Mouse (Mus musculus) small intestine, adult 2 months (tissue): ENCODE measurements around the gene Plekhg1. TPM values are rescaled to one million over a fixed set of nuclear protein-coding genes. Genes with fewer than 3 reads are reported as not detected.

Experiments
- H3K27ac ChIP-seq: fragments of 200-500 bp; 2 replicates; pipeline ENCODE4 v1.5.1; 2012; ENCODE audit warnings: low read depth, low read length, control low read depth, inconsistent platforms; ENCODE audit not compliant: insufficient read depth
- H3K27me3 ChIP-seq: fragments of 200-500 bp; 2 replicates; pipeline ENCODE4 v1.6.1; 2012; ENCODE audit warnings: mild to moderate bottlenecking, moderate library complexity, low read length, inconsistent platforms; ENCODE audit not compliant: control insufficient read depth, insufficient read depth
- H3K36me3 ChIP-seq: fragments of 200-500 bp; 2 replicates; pipeline ENCODE4 v1.6.1; 2012; ENCODE audit warnings: mild to moderate bottlenecking, low read length, control low read depth, inconsistent platforms; ENCODE audit not compliant: control insufficient read depth, insufficient read depth
- H3K4me1 ChIP-seq: fragments of 200-500 bp; 2 replicates; pipeline ENCODE4 v1.6.1; 2012; ENCODE audit warnings: low read length, inconsistent platforms, mixed read lengths; ENCODE audit not compliant: control insufficient read depth, insufficient read depth, insufficient read length
- H3K4me3 ChIP-seq: fragments of 200-500 bp; 2 replicates; pipeline ENCODE4 v1.5.1; 2012; ENCODE audit warnings: low read depth, mild to moderate bottlenecking, control low read depth, inconsistent platforms, low read length, moderate library complexity
- CTCF ChIP-seq: fragments of 200-500 bp; IDR thresholded peaks from 2 replicates; pipeline ENCODE4 v1.5.1; 2012; ENCODE audit warnings: low read depth, mild to moderate bottlenecking, control low read depth, inconsistent platforms, low read length, moderate library complexity, mixed read lengths; ENCODE audit not compliant: insufficient replicate concordance, insufficient read length; ENCODE audit errors: extremely low read depth
- POLR2A ChIP-seq: fragments of 200-500 bp; IDR thresholded peaks from 2 replicates; pipeline ENCODE4 v1.6.1; 2012; ENCODE audit warnings: low read depth, mild to moderate bottlenecking, control low read depth, inconsistent platforms, low read length, moderate library complexity
- WGBS: fragments of 180-500 bp; shearing (Covaris S2); methylation state at CpG from one replicate; pipeline ENCODE4 v1.1.7; 2018; 5-methylcytosine and 5-hydroxymethylcytosine counted together
- polyA plus RNA-seq: library from polyadenylated mRNA; depleted of rRNA; stranded (reverse); fragments of >200 nt; gene quantifications from 2 replicates; pipeline ENCODE4 v1.2.3, GENCODE M21; 2012

Plekhg1 gene
- polyA plus RNA-seq, 1 experiment: 1.7 TPM

GRCm38 (mm10) chr10:3844430-3844829 is 104.3 kb downstream of the Plekhg1 start:
- TF ChIP-seq POLR2A (no peak), CTCF (no peak)
- 30% methylated on average over 5 of the region's 5 CpGs for WGBS

GRCm38 (mm10) chr10:3847021-3847420 is 106.9 kb downstream of the Plekhg1 start:
- Histone ChIP-seq H3K4me3 (no peak overlapping the region), H3K36me3 (no peaks in the 10 kb centered on the region), H3K27me3 (no peaks in the 10 kb centered on the region), H3K27ac (no peak overlapping the region), H3K4me1 (no peaks in the 10 kb centered on the region)
- 74% methylated on average over 2 of the region's 2 CpGs for WGBS
- TF ChIP-seq POLR2A (no peak), CTCF (no peak)

More at GRCm38 (mm10) chr10:3844430-3844829, 104.3 kb downstream of the Plekhg1 start:
- Histone ChIP-seq H3K27me3 (no peaks in the 10 kb centered on the region), H3K4me3 (no peak overlapping the region), H3K27ac (no peak overlapping the region), H3K4me1 (no peaks in the 10 kb centered on the region), H3K36me3 (no peaks in the 10 kb centered on the region)

- Histone ChIP-seq H3K36me3 (no peaks in the 10 kb centered on the region), H3K4me1 (peaks cover 6% of the 10 kb centered on the region; the same call in 1 of the 2 replicates), H3K27me3 (no peaks in the 10 kb centered on the region), H3K4me3 (no peak overlapping the region), H3K27ac (no peak overlapping the region)
- WGBS: 63% methylated on average over 2 of the region's 2 CpGs
- TF ChIP-seq CTCF (no peak), POLR2A (no peak)
Measured at GRCm38 (mm10) chr10:3851461-3851860, 111.3 kb downstream of the Plekhg1 start.

- TF ChIP-seq POLR2A (no peak), CTCF (no peak)
- Histone ChIP-seq H3K27ac (no peak overlapping the region), H3K27me3 (no peaks in the 10 kb centered on the region), H3K4me3 (no peak overlapping the region), H3K4me1 (peaks cover 6% of the 10 kb centered on the region; the same call in 1 of the 2 replicates), H3K36me3 (no peaks in the 10 kb centered on the region)
- WGBS: 59% methylated on average over 3 of the region's 3 CpGs
Measured at GRCm38 (mm10) chr10:3852733-3853132, 112.6 kb downstream of the Plekhg1 start.

- H3K36me3 ChIP-seq: no peaks in the 10 kb centered on the region
- 46% methylated on average over 5 of the region's 5 CpGs for WGBS
- peaks cover 2% of the 10 kb centered on the region; the same call in 1 of the 2 replicates for H3K4me1 ChIP-seq
- H3K27ac ChIP-seq: no peak overlapping the region
- H3K27me3 ChIP-seq: no peaks in the 10 kb centered on the region
- no peak for TF ChIP-seq CTCF
- no peak for TF ChIP-seq POLR2A
- no peak overlapping the region for H3K4me3 ChIP-seq
Measured at GRCm38 (mm10) chr10:3857912-3858311, 117.7 kb downstream of the Plekhg1 start.

GRCm38 (mm10) chr10:3858437-3858836 is 118.3 kb downstream of the Plekhg1 start:
- H3K27ac ChIP-seq: no peak overlapping the region
- H3K4me3 ChIP-seq: no peak overlapping the region
- H3K4me1 ChIP-seq: no peaks in the 10 kb centered on the region

GRCm38 (mm10) chr10:3858961-3859714 is 119.0 kb downstream of the Plekhg1 start:
- Histone ChIP-seq H3K27me3 (no peaks in the 10 kb centered on the region), H3K36me3 (no peaks in the 10 kb centered on the region), H3K4me3 (no peak overlapping the region), H3K27ac (no peak overlapping the region), H3K4me1 (no peaks in the 10 kb centered on the region)
- TF ChIP-seq POLR2A: no peak
- no peak for TF ChIP-seq CTCF
- 63% methylated on average over 11 of the region's 11 CpGs for WGBS

More at GRCm38 (mm10) chr10:3858437-3858836, 118.3 kb downstream of the Plekhg1 start:
- Histone ChIP-seq H3K27me3 (no peaks in the 10 kb centered on the region), H3K36me3 (no peaks in the 10 kb centered on the region)
- TF ChIP-seq POLR2A (no peak), CTCF (no peak)
- WGBS: 79% methylated on average over 4 of the region's 4 CpGs
